Mouse (Mus musculus) heart, postnatal 0 days (tissue): ENCODE results near the gene Kcnk4. TPM values are rescaled to one million over a fixed set of nuclear protein-coding genes. Genes with fewer than 3 reads are reported as not detected.

Experiments used
- ATAC-seq: fragments of 200-750 bp; cut with Nextera tagmentation; 2 replicates; pipeline ENCODE4 v1.8.0; 2017; ENCODE audit warnings: low read depth, moderate number of reproducible peaks, moderate library complexity; ENCODE audit not compliant: insufficient read depth
- DNase-seq: peaks from one replicate; pipeline ENCODE4 v3.0.0-alpha.2; 2016; ENCODE audit warnings: low spot score
- H3K27ac ChIP-seq: fragments of 300-500 bp; sonication (generic); 2 replicates; pipeline ENCODE4 v1.5.1; 2014; ENCODE audit warnings: low read depth, mild to moderate bottlenecking
- H3K27me3 ChIP-seq: fragments of 300-500 bp; sonication (generic); 2 replicates; pipeline ENCODE4 v1.6.1; 2014; ENCODE audit warnings: low read length, mixed read lengths; ENCODE audit not compliant: control insufficient read depth, insufficient read depth
- H3K36me3 ChIP-seq: fragments of 300-500 bp; sonication (generic); replicated peaks from 2 replicates; pipeline ENCODE4 v1.6.1; 2014; ENCODE audit warnings: low read length, mixed read lengths; ENCODE audit not compliant: control insufficient read depth, insufficient read depth
- H3K4me1 ChIP-seq: fragments of 300-500 bp; sonication (generic); 2 replicates; pipeline ENCODE4 v1.6.1; 2014; ENCODE audit warnings: antibody characterized with exemption; ENCODE audit not compliant: control insufficient read depth, insufficient read depth
- H3K4me2 ChIP-seq: fragments of 300-500 bp; sonication (generic); 2 replicates; pipeline ENCODE4 v1.6.1; 2014; ENCODE audit warnings: low read depth, mild to moderate bottlenecking, low read length, moderate library complexity
- H3K4me3 ChIP-seq: fragments of 300-500 bp; sonication (generic); 2 replicates; pipeline ENCODE4 v1.5.1; 2014; ENCODE audit warnings: low read depth, low read length
- H3K9ac ChIP-seq: fragments of 300-500 bp; sonication (generic); replicated peaks from 2 replicates; pipeline ENCODE4 v1.6.1; 2014; ENCODE audit warnings: low read depth, low read length, mixed read lengths
- H3K9me3 ChIP-seq: fragments of 300-500 bp; sonication (generic); replicated peaks from 2 replicates; pipeline ENCODE4 v1.6.1; 2016; ENCODE audit warnings: low read length; ENCODE audit not compliant: control insufficient read depth
- CTCF ChIP-seq: IDR thresholded peaks from 2 replicates; pipeline ENCODE4 v1.5.1; 2016; ENCODE audit warnings: antibody characterized with exemption, control low read depth, low read depth
- EP300 ChIP-seq: IDR thresholded peaks from 2 replicates; pipeline ENCODE4 v1.6.1; 2016; ENCODE audit warnings: antibody characterized with exemption, low read depth
- whole genome bisulfite sequencing: fragments of 180-500 bp; shearing (Covaris S2); extraction: QIAGEN DNeasy Blood & Tissue Kit; methylation state at CpG from one replicate; pipeline ENCODE4 v1.1.7; 2014; 5-methylcytosine and 5-hydroxymethylcytosine counted together
- microRNA-seq: library from miRNA; unstranded; fragments of <30 nt; microRNA quantifications from one replicate; pipeline ENCODE4, GENCODE M21; 2016
- polyA plus RNA-seq: library from polyadenylated mRNA; unstranded; fragments of >200 nt; fragmentation: Nextera tagmentation; extraction: Ambion mirVana; gene quantifications from 2 replicates; pipeline ENCODE4 v1.2.1, GENCODE M21; 2015
- total RNA-seq: library from RNA; depleted of rRNA; stranded (reverse); fragments of >200 nt; gene quantifications from 2 replicates; pipeline ENCODE4 v1.2.3, GENCODE M21; 2014; ENCODE audit warnings: low replicate concordance; rRNA removed

Gene Kcnk4
- total and polyA plus RNA-seq, 2 experiments from 2014 or later: 0.30 TPM; not detected in 1

- Histone ChIP-seq H3K9ac (no peak overlapping the region), H3K4me1 (no peaks in the 10 kb centered on the region), H3K36me3 (no peaks in the 10 kb centered on the region), H3K4me3 (no peak overlapping the region), H3K4me2 (no peak overlapping the region), H3K27me3 (no peaks in the 10 kb centered on the region), H3K9me3 (peaks cover 4% of the 10 kb centered on the region; the same call in 1 of the 2 replicates), H3K27ac (no peak overlapping the region)
- DNase-seq (no peak), ATAC-seq (no peak)
- WGBS: 89% methylated on average over 14 of the region's 14 CpGs
- no peak for TF ChIP-seq CTCF
- TF ChIP-seq EP300: no peak
These were observed 40.4 kb downstream of the Kcnk4 start for GRCm38 (mm10) chr19:6893731-6894451.

GRCm38 (mm10) chr19:6892512-6892911 is 41.8 kb downstream of the Kcnk4 start:
- DNase-seq (no peak), ATAC-seq (no peak)
- Histone ChIP-seq H3K9me3 (peaks cover 4% of the 10 kb centered on the region; the same call in 1 of the 2 replicates), H3K4me3 (no peak overlapping the region), H3K4me2 (no peak overlapping the region), H3K27me3 (no peaks in the 10 kb centered on the region), H3K9ac (no peak overlapping the region), H3K36me3 (no peaks in the 10 kb centered on the region), H3K27ac (no peak overlapping the region), H3K4me1 (no peaks in the 10 kb centered on the region)
- no peak for TF ChIP-seq EP300
- TF ChIP-seq CTCF: no peak
- 51% methylated on average over 4 of the region's 4 CpGs for WGBS

- H3K4me3 ChIP-seq: no peak overlapping the region
These were observed 56.4 kb downstream of the Kcnk4 start for GRCm38 (mm10) chr19:6877965-6878364.

GRCm38 (mm10) chr19:6876799-6877198 is 57.5 kb downstream of the Kcnk4 start:
- Histone ChIP-seq H3K4me2 (no peak overlapping the region), H3K27me3 (no peaks in the 10 kb centered on the region), H3K36me3 (no peaks in the 10 kb centered on the region), H3K4me3 (no peak overlapping the region), H3K4me1 (no peaks in the 10 kb centered on the region), H3K9ac (no peak overlapping the region), H3K27ac (no peak overlapping the region), H3K9me3 (no peaks in the 10 kb centered on the region)
- no peak for ATAC-seq
- no peak for TF ChIP-seq CTCF
- TF ChIP-seq EP300: no peak
- DNase-seq: no peak

More at GRCm38 (mm10) chr19:6877965-6878364, 56.4 kb downstream of the Kcnk4 start:
- Histone ChIP-seq H3K4me1 (no peaks in the 10 kb centered on the region), H3K27me3 (no peaks in the 10 kb centered on the region), H3K36me3 (no peaks in the 10 kb centered on the region), H3K27ac (no peak overlapping the region), H3K4me2 (no peak overlapping the region), H3K9ac (no peak overlapping the region), H3K9me3 (no peaks in the 10 kb centered on the region)
- 83% methylated on average over 4 of the region's 4 CpGs for WGBS
- DNase-seq (no peak), ATAC-seq (no peak)
- TF ChIP-seq EP300 (no peak), CTCF (no peak)

- H3K4me3 ChIP-seq: no peak overlapping the region
- H3K36me3 ChIP-seq: no peaks in the 10 kb centered on the region
- no peaks in the 10 kb centered on the region for H3K9me3 ChIP-seq
- no peak overlapping the region for H3K27ac ChIP-seq
- H3K4me2 ChIP-seq: no peak overlapping the region
- TF ChIP-seq CTCF (no peak), EP300 (no peak)
- 78% methylated on average over 6 of the region's 6 CpGs for WGBS
- ATAC-seq (no peak), DNase-seq (no peak)
- H3K4me1 ChIP-seq: no peaks in the 10 kb centered on the region
- H3K9ac ChIP-seq: no peak overlapping the region
- H3K27me3 ChIP-seq: no peaks in the 10 kb centered on the region
These were observed 58.5 kb downstream of the Kcnk4 start for GRCm38 (mm10) chr19:6875834-6876233.

- no peak for TF ChIP-seq EP300
- no peak for TF ChIP-seq CTCF
- no peaks in the 10 kb centered on the region for H3K27me3 ChIP-seq
- no peak overlapping the region for H3K4me2 ChIP-seq
- no peaks in the 10 kb centered on the region for H3K9me3 ChIP-seq
- no peaks in the 10 kb centered on the region for H3K4me1 ChIP-seq
- H3K9ac ChIP-seq: no peak overlapping the region
- 76% methylated on average over 1 of the region's 1 CpGs for WGBS
- H3K27ac ChIP-seq: no peak overlapping the region
- DNase-seq: no peak
- no peak for ATAC-seq
- no peaks in the 10 kb centered on the region for H3K36me3 ChIP-seq
- H3K4me3 ChIP-seq: no peak overlapping the region
These were observed 60.1 kb downstream of the Kcnk4 start for GRCm38 (mm10) chr19:6874257-6874656.

Small RNA genes within 50 kb of the gene (microRNA-seq; reads per million reads assigned to microRNA genes)
- 3.0 reads per million, percentile 15 among the genes with 10 or more reads in this experiment for gene Mir6990

Other genes starting within 250 kb of the Kcnk4 start
- gene Rps6ka4, start 93.9 kb downstream of the Kcnk4 start, total RNA-seq: 16.6 and 30.3 TPM in 2 replicates
- 12.4 and 13.4 TPM in 2 replicates for gene Rps6ka4, start 93.9 kb downstream of the Kcnk4 start, polyA plus RNA-seq
- 0.11 and 2.7 TPM in 2 replicates for gene Ccdc88b, start 76.3 kb downstream of the Kcnk4 start, total RNA-seq
- gene Ccdc88b, start 76.3 kb downstream of the Kcnk4 start, polyA plus RNA-seq: 0.08 and 0.36 TPM in 2 replicates
- gene Trmt112, start 24.8 kb downstream of the Kcnk4 start, total RNA-seq: 61.8 and 61.9 TPM in 2 replicates
- gene Trmt112, start 24.8 kb downstream of the Kcnk4 start, polyA plus RNA-seq: 57.6 and 61.4 TPM in 2 replicates
- gene Prdx5, start 24.4 kb downstream of the Kcnk4 start, total RNA-seq: 215 and 344 TPM in 2 replicates
- 623 and 629 TPM in 2 replicates for gene Prdx5, start 24.4 kb downstream of the Kcnk4 start, polyA plus RNA-seq
- 189 and 194 TPM in 2 replicates for gene Esrra, start 12.7 kb downstream of the Kcnk4 start, total RNA-seq
- gene Esrra, start 12.7 kb downstream of the Kcnk4 start, polyA plus RNA-seq: 49.1 and 51.7 TPM in 2 replicates
- gene Catsperz, start 9.1 kb downstream of the Kcnk4 start, total RNA-seq: not detected in 2 replicates
- gene Catsperz, start 9.1 kb downstream of the Kcnk4 start, polyA plus RNA-seq: 2.2 and 2.5 TPM in 2 replicates
- 46.8 and 76.0 TPM in 2 replicates for gene Bad, start 7.3 kb upstream of the Kcnk4 start, total RNA-seq
- 60.7 and 62.6 TPM in 2 replicates for gene Bad, start 7.3 kb upstream of the Kcnk4 start, polyA plus RNA-seq
- 23.4 and 46.1 TPM in 2 replicates for gene Gpr137, start 8.0 kb upstream of the Kcnk4 start, total RNA-seq
- 16.8 and 20.9 TPM in 2 replicates for gene Gpr137, start 8.0 kb upstream of the Kcnk4 start, polyA plus RNA-seq
- gene Ppp1r14b, start 40.5 kb upstream of the Kcnk4 start, total RNA-seq: 88.3 and 100 TPM in 2 replicates
- gene Ppp1r14b, start 40.5 kb upstream of the Kcnk4 start, polyA plus RNA-seq: 128 and 132 TPM in 2 replicates
- 24.9 and 46.0 TPM in 2 replicates for gene Plcb3, start 42.0 kb upstream of the Kcnk4 start, total RNA-seq
- 8.3 and 8.6 TPM in 2 replicates for gene Plcb3, start 42.0 kb upstream of the Kcnk4 start, polyA plus RNA-seq
- 0.65 and 8.5 TPM in 2 replicates for gene Fkbp2, start 46.0 kb upstream of the Kcnk4 start, total RNA-seq
- gene Fkbp2, start 46.0 kb upstream of the Kcnk4 start, polyA plus RNA-seq: 59.9 and 65.2 TPM in 2 replicates
- gene Vegfb, start 53.1 kb upstream of the Kcnk4 start, total RNA-seq: 74.8 and 122 TPM in 2 replicates
- 193 and 194 TPM in 2 replicates for gene Vegfb, start 53.1 kb upstream of the Kcnk4 start, polyA plus RNA-seq
- 51.4 and 75.2 TPM in 2 replicates for gene Dnajc4, start 58.1 kb upstream of the Kcnk4 start, total RNA-seq
- 58.5 and 59.7 TPM in 2 replicates for gene Dnajc4, start 58.1 kb upstream of the Kcnk4 start, polyA plus RNA-seq
- 42.1 and 45.3 TPM in 2 replicates for gene Nudt22, start 61.6 kb upstream of the Kcnk4 start, total RNA-seq
- gene Nudt22, start 61.6 kb upstream of the Kcnk4 start, polyA plus RNA-seq: 48.1 and 49.5 TPM in 2 replicates
- gene Trpt1, start 61.6 kb upstream of the Kcnk4 start, total RNA-seq: 12.6 and 32.0 TPM in 2 replicates
- gene Trpt1, start 61.6 kb upstream of the Kcnk4 start, polyA plus RNA-seq: 27.1 and 28.4 TPM in 2 replicates
- gene Fermt3, start 85.0 kb upstream of the Kcnk4 start, total RNA-seq: 8.9 and 11.1 TPM in 2 replicates
- gene Fermt3, start 85.0 kb upstream of the Kcnk4 start, polyA plus RNA-seq: 4.9 and 5.1 TPM in 2 replicates
- gene Stip1, start 105.5 kb upstream of the Kcnk4 start, total RNA-seq: 94.6 and 99.7 TPM in 2 replicates
- 98.3 and 98.5 TPM in 2 replicates for gene Stip1, start 105.5 kb upstream of the Kcnk4 start, polyA plus RNA-seq
- gene Macrod1, start 122.3 kb upstream of the Kcnk4 start, total RNA-seq: 122 and 170 TPM in 2 replicates
- gene Macrod1, start 122.3 kb upstream of the Kcnk4 start, polyA plus RNA-seq: 112 and 113 TPM in 2 replicates
- 0.23 and 0.89 TPM in 2 replicates for gene Flrt1, start 171.2 kb upstream of the Kcnk4 start, total RNA-seq
- 1.0 TPM in 2 replicates for gene Flrt1, start 171.2 kb upstream of the Kcnk4 start, polyA plus RNA-seq